Mouse (Mus musculus) megakaryocyte progenitor cell, adult 5-6 weeks (primary cell): ENCODE results near the gene Tob2. TPM values are rescaled to one million over a fixed set of nuclear protein-coding genes. Genes with fewer than 3 reads are reported as not detected.
A peak's percentile ranks its signal among the peaks of the same experiment; 100 is the strongest.

ENCODE experiments used
- ATAC-seq: replicated peaks from 2 replicates; pipeline ENCODE4 v1.8.0; 2016; ENCODE audit warnings: mild to moderate bottlenecking, moderate TSS enrichment, inconsistent platforms; ENCODE audit not compliant: poor library complexity
- total RNA-seq, 2 experiments: library from RNA; stranded (forward) in 1 of 2; stranded (reverse) in 1 of 2; fragments of 157-497, 149-512 nt in 1 of 2; fragments of 200-1000 nt in 1 of 2; gene quantifications; 2 replicates each; pipeline versions ENCODE4 v1.2.3 to v1.2.4; 2015 to 2017

Gene Tob2
- 33.9 and 36.3 TPM in 2 replicates for total RNA-seq (2015)
- total RNA-seq (2017) = 19.8 and 21.2 TPM in 2 replicates

DNA sequence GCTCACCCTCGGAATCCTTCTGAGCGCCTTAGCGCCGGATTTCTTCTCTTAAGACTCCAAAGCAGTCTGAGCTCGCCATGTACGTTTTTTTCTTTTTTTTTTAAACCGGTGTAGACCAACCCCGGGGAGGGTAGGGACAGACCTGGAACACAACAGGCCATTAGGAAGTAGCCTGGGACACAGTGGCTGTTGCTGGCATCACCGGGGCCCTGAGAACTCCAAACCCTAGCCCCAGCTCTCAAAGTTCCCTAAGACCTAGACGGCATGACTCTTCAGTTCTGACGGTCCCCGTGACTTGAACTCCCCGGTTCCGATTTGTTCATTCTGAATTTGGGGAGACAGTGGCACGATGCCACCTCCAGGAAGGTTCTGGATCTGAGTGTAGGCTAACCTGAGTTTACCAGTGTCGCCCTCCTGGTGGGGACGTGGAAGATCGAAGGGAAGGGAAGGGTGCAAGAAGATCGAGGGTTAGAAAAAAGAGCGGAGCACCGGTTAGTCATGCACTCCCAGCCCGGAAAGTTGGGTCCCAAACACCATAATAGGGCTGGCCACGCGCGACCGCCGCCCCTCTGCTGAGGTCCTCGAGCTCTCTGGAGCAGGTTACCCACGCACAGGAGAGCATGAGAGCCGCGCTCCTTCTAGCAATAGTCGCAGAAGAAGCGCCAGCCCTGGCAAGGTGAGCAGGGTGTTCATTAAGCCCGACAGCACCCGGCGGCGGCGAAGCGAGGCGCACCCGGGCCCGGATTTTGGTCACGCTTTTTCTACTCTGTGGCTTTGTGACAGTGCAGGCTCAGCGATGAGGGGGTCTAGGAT lies at the start of gene Tob2:
Gene Tob2, minus strand, starts transcription at position 280 of the 813 bp plus-strand sequence.
- peak; percentile 5; the same call in 1 of the 2 replicates for ATAC-seq

DNA sequence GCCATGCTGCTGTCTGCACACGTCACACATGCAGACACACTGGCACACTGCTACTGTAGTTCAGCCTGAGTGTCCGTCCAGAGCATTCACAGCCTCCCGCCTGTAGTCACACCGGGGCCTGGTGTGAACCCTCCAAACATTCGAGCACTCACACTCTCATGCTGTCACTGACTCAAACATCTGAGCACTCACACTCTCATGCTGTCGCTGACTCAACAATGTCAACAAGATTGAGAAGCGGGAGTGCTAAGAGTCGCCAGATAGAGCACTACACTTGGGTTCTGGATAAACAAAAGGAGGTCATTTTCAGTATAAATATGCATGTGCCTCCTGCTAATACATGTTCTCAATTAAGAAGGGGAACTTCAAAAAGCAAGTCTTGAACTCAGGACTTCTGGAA lies 49.4 kb upstream of the Tob2 start:
- no peak for ATAC-seq

GRCm38 (mm10) chr15:81904939-81905338 lies 46.3 kb upstream of the Tob2 start:
- ATAC-seq = peak; percentile 77

DNA sequence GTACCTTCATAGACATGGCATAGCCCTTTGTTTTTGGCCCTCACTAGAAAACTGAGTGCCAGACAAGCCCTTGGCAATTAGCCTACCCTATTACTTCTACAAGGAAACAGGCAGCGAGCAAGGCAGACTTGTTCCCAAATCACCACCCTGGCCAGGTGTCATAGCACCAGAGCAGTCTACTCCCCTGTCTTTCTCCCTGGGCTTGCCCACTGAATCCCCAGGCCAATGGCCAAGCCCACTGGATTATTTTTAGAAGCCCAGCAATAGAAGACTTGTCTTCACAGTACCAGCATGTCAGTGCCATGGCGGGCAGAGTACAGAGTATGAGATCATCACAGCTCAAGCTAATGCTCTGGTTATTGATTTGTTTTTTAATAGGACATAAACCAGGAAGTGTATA lies 40.2 kb upstream of the Tob2 start:
- no peak for ATAC-seq

DNA sequence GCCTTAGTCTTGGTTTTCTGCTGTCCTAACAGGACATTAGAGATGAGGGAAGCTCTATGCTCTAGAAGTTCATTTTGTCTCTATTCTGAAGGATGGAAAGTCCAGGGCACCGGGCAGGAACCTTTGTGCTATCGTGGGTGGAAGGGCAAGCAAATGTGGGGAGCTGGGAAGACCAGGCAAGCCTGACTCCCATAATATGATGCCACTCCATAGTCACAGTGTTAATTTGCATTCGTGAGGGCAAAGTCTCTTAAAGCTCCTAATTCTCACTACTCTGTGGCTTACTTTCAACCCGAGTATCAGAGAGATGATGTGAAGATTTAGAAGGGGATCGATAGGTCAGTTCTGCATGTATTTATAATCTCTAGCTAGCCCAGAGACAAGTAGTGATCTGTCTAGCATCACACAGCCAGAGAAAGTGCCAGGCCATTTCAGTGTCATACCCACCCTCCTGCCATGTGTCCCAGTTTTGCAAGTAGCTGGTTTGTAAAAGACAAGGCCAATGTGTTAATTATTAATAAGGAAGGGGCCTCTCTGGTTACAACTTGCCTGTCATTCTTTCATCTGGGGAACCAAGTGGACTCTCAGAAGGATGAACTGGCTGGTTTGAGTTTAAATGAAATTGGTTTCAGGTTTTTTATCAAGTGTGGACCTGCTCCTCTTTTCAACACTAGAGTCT lies 39.1 kb upstream of the Tob2 start:
- no peak for ATAC-seq

DNA sequence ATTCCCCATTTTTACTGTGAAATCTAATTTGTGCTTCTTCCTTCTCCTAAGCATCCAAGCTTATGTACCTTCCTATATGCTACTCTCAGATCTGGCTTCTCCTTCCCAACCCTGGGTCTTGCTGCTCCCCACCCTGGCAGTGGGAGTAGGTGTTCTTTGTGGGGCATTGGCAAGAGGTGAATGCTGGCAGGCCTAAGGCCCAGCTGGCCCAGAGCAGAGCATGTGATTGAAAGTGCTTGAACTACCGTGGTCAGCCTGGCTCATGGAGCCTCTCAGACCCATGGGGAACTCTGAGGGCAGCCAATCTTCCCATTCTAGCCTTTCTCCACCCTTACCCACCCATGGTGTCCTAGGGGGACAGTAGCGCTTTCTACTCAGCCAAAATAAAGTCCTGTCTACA lies 37.8 kb upstream of the Tob2 start:
- no peak for ATAC-seq

- ATAC-seq = no peak
Observed at GRCm38 (mm10) chr15:81894002-81894401, 35.4 kb upstream of the Tob2 start.

DNA sequence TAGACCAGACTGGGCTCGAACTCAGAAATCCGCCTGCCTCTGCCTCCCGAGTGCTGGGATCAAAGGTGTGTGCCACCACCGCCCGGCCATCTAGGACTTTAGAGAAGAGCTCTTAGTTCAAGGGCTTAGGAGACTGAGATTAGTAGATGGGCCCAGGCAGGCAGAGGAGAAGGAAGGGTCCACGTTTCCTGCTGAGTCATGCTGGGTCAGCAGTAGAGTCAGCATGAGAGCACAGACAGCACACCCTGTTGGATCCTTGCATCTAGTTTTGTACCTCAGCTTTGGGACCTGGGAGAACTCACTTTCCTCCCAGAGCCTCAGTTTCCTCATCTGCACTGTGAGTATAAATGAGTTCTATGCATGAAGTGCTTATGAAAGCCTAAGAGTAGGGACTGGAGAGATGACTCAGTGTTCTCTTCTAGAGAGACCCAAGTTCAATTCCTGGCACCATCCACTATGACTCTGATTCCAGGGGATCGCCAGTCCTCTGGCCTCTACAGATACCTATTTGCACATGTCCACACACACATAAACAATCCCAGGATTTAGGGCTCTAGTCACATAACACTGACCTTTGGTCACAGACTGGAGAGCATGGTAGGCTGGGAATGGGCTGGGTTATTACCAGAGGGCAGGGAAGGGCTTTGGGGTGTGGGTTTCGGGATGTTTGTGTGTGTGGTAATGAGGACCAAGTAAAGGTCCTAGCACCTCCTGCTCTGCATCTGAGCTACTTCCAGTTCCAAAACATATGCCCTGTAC lies 33.4 kb upstream of the Tob2 start:
- ATAC-seq = peak; percentile 34; the same call in 1 of the 2 replicates

GRCm38 (mm10) chr15:81891140-81891802 lies 32.7 kb upstream of the Tob2 start:
- ATAC-seq = no peak

GRCm38 (mm10) chr15:81889175-81889574 lies 30.6 kb upstream of the Tob2 start:
- no peak for ATAC-seq

- ATAC-seq = no peak
Observed at GRCm38 (mm10) chr15:81886795-81887550, 28.4 kb upstream of the Tob2 start.

DNA sequence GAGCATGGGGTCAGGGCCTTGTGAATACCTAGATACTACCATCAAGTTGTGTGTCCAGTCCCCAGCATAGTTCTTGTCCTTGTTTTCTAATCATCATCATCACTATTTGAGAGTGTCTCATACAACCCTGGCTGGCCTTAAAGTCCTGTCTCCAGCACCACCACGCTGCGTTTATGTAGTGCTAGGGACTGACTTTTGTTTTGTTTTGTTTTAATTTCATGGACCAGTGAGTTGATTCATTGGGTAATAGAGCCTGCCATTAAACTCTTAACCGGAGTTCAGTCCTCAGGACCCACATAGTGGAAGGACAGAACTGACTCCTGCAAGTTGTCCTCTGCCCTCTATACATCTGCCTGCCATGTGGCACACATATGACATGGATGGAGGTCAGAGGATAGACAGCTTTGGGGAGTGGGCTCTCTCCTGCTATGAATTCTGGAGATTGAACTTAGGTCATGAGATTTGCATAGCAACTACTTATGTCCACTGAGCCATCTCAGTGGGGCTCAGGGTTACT lies 26.9 kb upstream of the Tob2 start:
- no peak for ATAC-seq

DNA sequence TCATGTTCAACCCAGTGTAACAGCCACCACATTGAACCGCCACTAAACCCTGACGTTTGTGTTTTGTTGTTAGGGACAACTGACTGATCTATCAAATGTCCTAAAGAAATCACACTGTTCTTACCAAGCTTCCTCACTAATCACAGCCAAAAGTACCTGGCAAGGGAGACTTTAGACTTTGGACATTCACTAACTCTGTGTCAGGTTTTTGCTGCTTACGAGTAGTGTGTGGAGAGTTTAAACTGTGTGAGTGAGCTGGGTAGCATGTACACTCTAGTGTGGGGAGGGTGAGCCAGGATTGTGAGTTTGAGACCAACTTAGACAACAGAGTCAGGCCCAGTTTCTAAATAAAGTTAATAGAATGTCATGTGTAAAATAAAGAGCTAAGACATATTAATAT lies 23.8 kb upstream of the Tob2 start:
- ATAC-seq = no peak

- ATAC-seq = no peak
Observed at GRCm38 (mm10) chr15:81879531-81880401, 21.2 kb upstream of the Tob2 start.

- peak; percentile 90 for ATAC-seq
Observed at GRCm38 (mm10) chr15:81872262-81873136, 13.9 kb upstream of the Tob2 start, which contains the start of gene Aco2. Gene Aco2, plus strand, starts transcription at chr15:81872309.

- ATAC-seq = peak; percentile 86
Observed at GRCm38 (mm10) chr15:81871604-81872261, 13.1 kb upstream of the Tob2 start, which contains the start of gene Phf5a. Gene Phf5a, minus strand, starts transcription at chr15:81871911.

GRCm38 (mm10) chr15:81869985-81870384 lies 11.4 kb upstream of the Tob2 start:
- ATAC-seq = peak; percentile 43
